Comparison of ENCODE assay signal across 13 mouse cellular contexts in genomic region chr11:64925970-64926369, GRCm38 (mm10). TPM values are rescaled to one million over a fixed set of nuclear protein-coding genes. Genes with fewer than 3 reads are reported as not detected.
DNase-seq lines count a peak whose midpoint lies in the region; ATAC-seq lines count a peak whose summit lies in the region.
"Had no signal": no experiment of that assay in that cellular context is flagged by ENCODE, and none has a peak within 500 bp of the region (broad histone marks: within the 10 kb centered on the region; RNA-seq: fewer than 3 reads in every experiment).

No protein-coding gene starts in this region.

- no peak overlapping the region for H3K4me3 ChIP-seq in liver, embryonic 12.5 days
- no peak overlapping the region for H3K4me3 ChIP-seq in liver, embryonic 11.5 days (ENCODE audit: low read depth, low read length)
- no peak overlapping the region for H3K4me3 ChIP-seq in heart, embryonic 15.5 days
- H3K4me3 ChIP-seq in neural tube, embryonic 15.5 days (replicated peaks), result no peak overlapping the region
- no peak overlapping the region for H3K4me3 ChIP-seq in hindbrain, embryonic 12.5 days

- WGBS in liver, embryonic 12.5 days (ENCODE audit: insufficient replicate concordance), result 45% methylated on average over 1 of the region's 1 CpGs
- WGBS in liver, embryonic 11.5 days, result 60% methylated on average over 1 of the region's 1 CpGs
- WGBS in heart, embryonic 15.5 days, result 21% methylated on average over 1 of the region's 1 CpGs
- 86% methylated on average over 1 of the region's 1 CpGs for WGBS in neural tube, embryonic 15.5 days
- WGBS in hindbrain, embryonic 12.5 days, result 73% methylated on average over 1 of the region's 1 CpGs

- H3K9ac ChIP-seq in liver, embryonic 12.5 days, result no peak overlapping the region
- no peak overlapping the region for H3K9ac ChIP-seq in liver, embryonic 11.5 days (ENCODE audit: low read depth, low read length)
- H3K9ac ChIP-seq in heart, embryonic 15.5 days, result no peak overlapping the region
- no peak overlapping the region for H3K9ac ChIP-seq in neural tube, embryonic 15.5 days (replicated peaks)
- H3K9ac ChIP-seq in hindbrain, embryonic 12.5 days, result no peak overlapping the region
- H3K9ac ChIP-seq: hindbrain, embryonic 14.5 days had no signal

- 0 out of 2 replicates have a peak overlapping the region, but pooled peaks have one; percentile 36 for H3K27ac ChIP-seq in liver, embryonic 12.5 days
- no peak overlapping the region for H3K27ac ChIP-seq in liver, embryonic 11.5 days (ENCODE audit: low read depth, low read length)
- no peak overlapping the region; the same call in 1 of the 2 replicates for H3K27ac ChIP-seq in heart, embryonic 15.5 days
- no peak overlapping the region for H3K27ac ChIP-seq in neural tube, embryonic 15.5 days (replicated peaks)
- H3K27ac ChIP-seq in hindbrain, embryonic 12.5 days, result no peak overlapping the region
- H3K27ac ChIP-seq: hindbrain, embryonic 14.5 days; macrophage had no signal

- no peaks in the 10 kb centered on the region for H3K9me3 ChIP-seq in liver, embryonic 12.5 days (replicated peaks)
- H3K9me3 ChIP-seq in liver, embryonic 11.5 days (ENCODE audit: control insufficient read depth, low read length), result no peaks in the 10 kb centered on the region
- no peaks in the 10 kb centered on the region for H3K9me3 ChIP-seq in heart, embryonic 15.5 days (replicated peaks)
- H3K9me3 ChIP-seq in neural tube, embryonic 15.5 days (replicated peaks), result no peaks in the 10 kb centered on the region
- H3K9me3 ChIP-seq in hindbrain, embryonic 12.5 days (replicated peaks), result no peaks in the 10 kb centered on the region

- no peak overlapping the region for H3K4me2 ChIP-seq in liver, embryonic 12.5 days
- H3K4me2 ChIP-seq in liver, embryonic 11.5 days, result no peak overlapping the region
- H3K4me2 ChIP-seq in heart, embryonic 15.5 days, result no peak overlapping the region
- H3K4me2 ChIP-seq in neural tube, embryonic 15.5 days, result no peak overlapping the region
- H3K4me2 ChIP-seq in hindbrain, embryonic 12.5 days (replicated peaks), result no peak overlapping the region
- H3K4me2 ChIP-seq: hindbrain, embryonic 14.5 days had no signal

- DNase-seq in cerebellum, postnatal 25 days, result peak; percentile 50 to 74
- DNase-seq in cerebellum, adult 8-10 months, result no peak
- DNase-seq in liver, embryonic 11.5 days (ENCODE audit: low spot score), result no peak
- DNase-seq in 3T3-L1 (ENCODE audit: low read depth, low spot score), result peak; percentile 30
- DNase-seq: kidney, adult 18-20 months; spleen, adult 18-20 months had no signal

- ATAC-seq in liver, embryonic 12.5 days, result no peak
- ATAC-seq in liver, embryonic 11.5 days (replicated peaks; ENCODE audit: low FRiP score), result no peak
- peak; percentile 53; the same call in 1 of the 2 replicates for ATAC-seq in heart, embryonic 15.5 days (replicated peaks; ENCODE audit: insufficient number of reproducible peaks, insufficient read depth, low FRiP score, low read depth)
- no peak for ATAC-seq in neural tube, embryonic 15.5 days (ENCODE audit: low FRiP score)
- ATAC-seq in hindbrain, embryonic 12.5 days (ENCODE audit: low FRiP score), result no peak
- ATAC-seq: Patski had no signal

- no peaks in the 10 kb centered on the region for H3K36me3 ChIP-seq in liver, embryonic 12.5 days
- H3K36me3 ChIP-seq in liver, embryonic 11.5 days (ENCODE audit: control insufficient read depth, insufficient read depth, low read length), result no peaks in the 10 kb centered on the region
- H3K36me3 ChIP-seq in heart, embryonic 15.5 days, result no peaks in the 10 kb centered on the region
- no peaks in the 10 kb centered on the region for H3K36me3 ChIP-seq in neural tube, embryonic 15.5 days
- no peaks in the 10 kb centered on the region for H3K36me3 ChIP-seq in hindbrain, embryonic 12.5 days

- peaks cover 47% of the 10 kb centered on the region for H3K4me1 ChIP-seq in liver, embryonic 12.5 days
- peaks cover 8% of the 10 kb centered on the region for H3K4me1 ChIP-seq in liver, embryonic 11.5 days (replicated peaks; ENCODE audit: control insufficient read depth, insufficient read depth, low read length)
- peaks cover 6% of the 10 kb centered on the region for H3K4me1 ChIP-seq in heart, embryonic 15.5 days (replicated peaks)
- H3K4me1 ChIP-seq in neural tube, embryonic 15.5 days, result peaks cover 3% of the 10 kb centered on the region
- no peaks in the 10 kb centered on the region for H3K4me1 ChIP-seq in hindbrain, embryonic 12.5 days

- no peaks in the 10 kb centered on the region for H3K27me3 ChIP-seq in liver, embryonic 12.5 days (replicated peaks)
- no peaks in the 10 kb centered on the region for H3K27me3 ChIP-seq in liver, embryonic 11.5 days (replicated peaks; ENCODE audit: control insufficient read depth, insufficient read depth, low read length)
- no peaks in the 10 kb centered on the region for H3K27me3 ChIP-seq in heart, embryonic 15.5 days
- no peaks in the 10 kb centered on the region for H3K27me3 ChIP-seq in neural tube, embryonic 15.5 days (replicated peaks)
- H3K27me3 ChIP-seq in hindbrain, embryonic 12.5 days, result no peaks in the 10 kb centered on the region
- H3K27me3 ChIP-seq: Patski had no signal

RNA-seq across cellular contexts. Expression of gene Elac2, which starts 52.9 kb away (rescaled TPM):
- 34.9 and 37.9 TPM in 2 replicates for polyA plus RNA-seq in liver, embryonic 12.5 days (2016; fragmentation: Nextera tagmentation; extraction: Ambion mirVana)
- polyA plus RNA-seq in liver, embryonic 11.5 days (2014; fragmentation: Nextera tagmentation; extraction: Ambion mirVana), result 47.3 and 54.6 TPM in 2 replicates
- 16.7 and 20.6 TPM in 2 replicates for polyA plus RNA-seq in heart, embryonic 15.5 days (2015; fragmentation: Nextera tagmentation; extraction: Ambion mirVana)
- 30.6 and 32.2 TPM in 2 replicates for polyA plus RNA-seq in neural tube, embryonic 15.5 days (2015; fragmentation: Nextera tagmentation; extraction: Ambion mirVana)
- 34.0 and 34.8 TPM in 2 replicates for polyA plus RNA-seq in hindbrain, embryonic 12.5 days (2016; fragmentation: Nextera tagmentation; extraction: Ambion mirVana)

Comparison
In these comparisons a context has a peak if more than half of its experiments do, and no peak if none do; other contexts are left out.
1. DNase-seq: peak in cerebellum, postnatal 25 days (2 of 2) and 3T3-L1 (single experiment); none in cerebellum, adult 8-10 months (single experiment) and liver, embryonic 11.5 days (single experiment).